Mouse (Mus musculus) cerebellum, postnatal 25 days (tissue): ENCODE measurements around the gene Ablim2.

Source experiments
- DNase-seq, 2 experiments: peaks; one replicate each; pipeline ENCODE4 v3.0.0; 2021; ENCODE audit warnings: mixed read lengths in 2 of 2

Ablim2 gene

GRCm38 (mm10) chr5:35740716-35741115 is 17.0 kb upstream of the Ablim2 start:
- no peak for DNase-seq

- DNase-seq: no peak
These were observed 16.4 kb upstream of the Ablim2 start for GRCm38 (mm10) chr5:35741225-35741820.

GRCm38 (mm10) chr5:35743238-35743951 is 14.3 kb upstream of the Ablim2 start:
- no peak for DNase-seq

GRCm38 (mm10) chr5:35743990-35744722 is 13.5 kb upstream of the Ablim2 start:
- DNase-seq: no peak

GRCm38 (mm10) chr5:35745406-35745805 is 12.3 kb upstream of the Ablim2 start:
- DNase-seq: no peak

GRCm38 (mm10) chr5:35746910-35747309 is 10.8 kb upstream of the Ablim2 start:
- DNase-seq: peak; percentile 79 to 87

GRCm38 (mm10) chr5:35749416-35749815 is 8.3 kb upstream of the Ablim2 start:
- DNase-seq: no peak

- DNase-seq: no peak
These were observed 7.7 kb upstream of the Ablim2 start for GRCm38 (mm10) chr5:35750026-35750425.

GRCm38 (mm10) chr5:35751016-35751415 is 6.7 kb upstream of the Ablim2 start:
- DNase-seq: no peak

GRCm38 (mm10) chr5:35755131-35755733 is 2.4 kb upstream of the Ablim2 start:
- peak; percentile 69 to 81 for DNase-seq

GRCm38 (mm10) chr5:35756020-35756419 is 1.7 kb upstream of the Ablim2 start:
- DNase-seq: no peak

GRCm38 (mm10) chr5:35756997-35757638 is 562 bp upstream of the Ablim2 start:
- peak; percentile 78 to 81 for DNase-seq

- peak in 1 of 2 experiments; percentile 67 for DNase-seq
These were observed 687 bp downstream of the Ablim2 start for GRCm38 (mm10) chr5:35758081-35759053.

- no peak for DNase-seq
These were observed 3.6 kb downstream of the Ablim2 start for GRCm38 (mm10) chr5:35761323-35761722.

- peak in 1 of 2 experiments; percentile 50 for DNase-seq
These were observed 4.7 kb downstream of the Ablim2 start for GRCm38 (mm10) chr5:35762388-35762787.

GRCm38 (mm10) chr5:35762850-35763249 is 5.2 kb downstream of the Ablim2 start:
- no peak for DNase-seq

GRCm38 (mm10) chr5:35765909-35766308 is 8.2 kb downstream of the Ablim2 start:
- DNase-seq: no peak

- no peak for DNase-seq
These were observed 10.8 kb downstream of the Ablim2 start for GRCm38 (mm10) chr5:35768525-35768924.

- DNase-seq: no peak
These were observed 11.3 kb downstream of the Ablim2 start for GRCm38 (mm10) chr5:35768997-35769396.

- DNase-seq: no peak
These were observed 12.6 kb downstream of the Ablim2 start for GRCm38 (mm10) chr5:35770246-35770645.

- DNase-seq: peak in 1 of 2 experiments; percentile 50
These were observed 13.4 kb downstream of the Ablim2 start for GRCm38 (mm10) chr5:35770891-35771663.
